Mouse (Mus musculus): ENCODE results near the gene Cmbl.

DNA sequence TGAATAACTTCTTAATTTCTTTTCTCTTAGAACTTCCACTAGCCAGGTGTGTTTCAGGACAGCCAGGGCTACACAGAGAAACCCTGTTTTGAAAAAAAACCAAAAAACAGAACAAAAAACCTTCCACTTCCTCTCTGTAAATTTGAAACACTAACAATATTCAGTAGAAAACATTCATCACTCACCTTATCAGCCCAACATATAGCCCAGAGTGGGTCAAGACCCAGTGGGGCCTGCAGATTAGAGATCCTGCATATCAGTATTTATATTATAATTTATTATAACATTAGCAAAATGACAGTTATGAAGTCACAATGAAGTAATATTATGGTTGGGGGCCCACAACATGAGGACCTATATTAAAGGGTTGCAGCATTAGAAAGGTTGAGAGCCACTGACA, 8.5 kb downstream of the Cmbl start:
- TF ChIP-seq CTCF (IDR thresholded peaks at IDR 0.05; ENCODE audit: borderline replicate concordance, insufficient read depth, low read depth, low read length) (no peak), POLR2A (IDR thresholded peaks at IDR 0.05; ENCODE audit: borderline replicate concordance, insufficient read depth, low read length) (no peak)

Measured in cerebellum, adult 2 months (tissue).